9 mouse cellular contexts compared by ENCODE assay signal in the genomic region with DNA sequence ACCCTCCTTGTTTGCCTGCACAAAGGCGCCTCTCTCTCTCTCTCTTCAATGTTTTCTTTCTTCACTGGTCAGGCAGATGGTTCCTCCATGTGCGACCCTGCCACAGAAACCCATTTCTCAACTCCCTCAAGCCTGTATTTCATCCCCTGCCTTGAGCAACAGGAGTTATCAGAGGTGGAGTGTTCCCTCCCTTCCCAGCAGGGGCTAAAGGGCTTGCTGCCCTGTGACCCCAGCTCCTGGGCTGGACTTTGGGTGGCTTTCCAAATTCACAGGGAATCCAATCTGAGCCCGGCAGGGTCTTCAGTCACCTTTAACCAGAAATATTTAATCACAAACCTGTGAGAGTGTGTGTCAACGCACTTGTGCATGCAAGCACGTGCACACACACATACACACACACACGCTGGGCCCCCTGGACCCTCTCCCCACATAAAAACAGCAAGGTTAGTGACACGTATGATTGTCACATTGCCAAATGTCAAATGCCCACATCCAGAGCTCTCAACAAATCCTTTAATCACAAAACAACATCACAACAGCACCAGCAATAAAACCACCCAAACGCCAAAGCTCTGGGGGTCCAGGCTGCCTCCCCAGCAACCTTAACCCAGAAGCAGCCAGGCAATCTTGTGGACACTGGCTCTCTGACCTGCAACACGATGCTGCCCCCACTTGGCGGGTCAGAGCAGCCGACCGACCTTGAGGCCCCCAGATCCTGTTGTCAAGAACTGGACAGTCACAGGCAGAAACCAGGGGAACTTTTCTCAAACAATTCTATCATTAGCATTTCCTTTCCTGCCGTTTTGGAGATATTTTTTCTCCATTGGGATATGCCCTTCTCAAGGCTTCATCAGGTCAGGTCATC. TPM values are rescaled to one million over a fixed set of nuclear protein-coding genes. Genes with fewer than 3 reads are reported as not detected.
A peak's percentile ranks its signal among the peaks of the same experiment; 100 is the strongest.
DNase-seq lines count a peak whose midpoint lies in the region; ATAC-seq and TF ChIP-seq lines count a peak whose summit lies in the region.
"Had no signal": no experiment of that assay in that cellular context is flagged by ENCODE, and none has a peak within 500 bp of the region (broad histone marks: within the 10 kb centered on the region; RNA-seq: fewer than 3 reads in every experiment).

No protein-coding gene starts in this region.

- ATAC-seq in hindbrain, embryonic 11.5 days (ENCODE audit: low FRiP score): no peak
- ATAC-seq in hindbrain, embryonic 14.5 days (ENCODE audit: low FRiP score): no peak

- peak; percentile 32 for TF ChIP-seq CTCF in C2C12 (IDR thresholded peaks at IDR 0.05; ENCODE audit: control insufficient read depth, insufficient read depth, insufficient read length)
- TF ChIP-seq CTCF in liver, adult 2 months (IDR thresholded peaks at IDR 0.05; ENCODE audit: low read depth, low read length): peak; percentile 69

- H3ac ChIP-seq in C2C12 (ENCODE audit: control insufficient read depth, insufficient read length, low read depth): no peak overlapping the region

- 52% methylated on average over 13 of the region's 13 CpGs for WGBS in hindbrain, embryonic 11.5 days
- WGBS in hindbrain, embryonic 14.5 days: 56% methylated on average over 13 of the region's 13 CpGs
- 36% methylated on average over 13 of the region's 13 CpGs for WGBS in liver, adult 2 months

- H3K27ac ChIP-seq in hindbrain, embryonic 11.5 days (ENCODE audit: low read depth, low read length): peak overlapping the region; percentile 38; the same call in 1 of the 2 replicates
- H3K27ac ChIP-seq in hindbrain, embryonic 14.5 days: no peak overlapping the region
- no peak overlapping the region for H3K27ac ChIP-seq in liver, adult 2 months (replicated peaks; ENCODE audit: insufficient read depth, low read depth, low read length)

- DNase-seq in hindbrain, embryonic 11.5 days (ENCODE audit: low spot score): no peak
- DNase-seq in hindbrain, embryonic 14.5 days (ENCODE audit: low spot score): no peak
- peak; percentile 61 for DNase-seq in adrenal gland, postnatal 14 days
- DNase-seq in liver, adult 2 months (ENCODE audit: extremely low read depth, low read depth, low spot score): peak; percentile 5
- no peak for DNase-seq in urinary bladder, postnatal 14 days (ENCODE audit: low spot score)
- DNase-seq in T-cell, adult 2 months (ENCODE audit: low spot score): no peak
- DNase-seq in left cerebral cortex, postnatal 4 days: no peak

- H3K4me2 ChIP-seq in hindbrain, embryonic 11.5 days (replicated peaks; ENCODE audit: low read depth, low read length): no peak overlapping the region
- H3K4me2 ChIP-seq in hindbrain, embryonic 14.5 days (replicated peaks): no peak overlapping the region

- H3K79me2 ChIP-seq in C2C12 (ENCODE audit: control insufficient read depth, insufficient read depth): no peaks in the 10 kb centered on the region
- H3K79me2 ChIP-seq in liver, adult 2 months (ENCODE audit: control insufficient read depth, insufficient read depth, low read length): no peaks in the 10 kb centered on the region

- H3K9me3 ChIP-seq in hindbrain, embryonic 11.5 days (ENCODE audit: control insufficient read depth, low read length): peaks cover 3% of the 10 kb centered on the region; the same call in 1 of the 2 replicates
- no peaks in the 10 kb centered on the region for H3K9me3 ChIP-seq in hindbrain, embryonic 14.5 days (ENCODE audit: control insufficient read depth, low read length)

- H3K9ac ChIP-seq in hindbrain, embryonic 11.5 days (ENCODE audit: low read depth, low read length): no peak overlapping the region
- no peak overlapping the region for H3K9ac ChIP-seq in hindbrain, embryonic 14.5 days
- H3K9ac ChIP-seq in liver, adult 2 months (ENCODE audit: low read depth, low read length): no peak overlapping the region

- H3K4me1 ChIP-seq in hindbrain, embryonic 11.5 days (replicated peaks; ENCODE audit: control insufficient read depth, insufficient read depth, low read length): peaks cover 6% of the 10 kb centered on the region
- H3K4me1 ChIP-seq in hindbrain, embryonic 14.5 days (replicated peaks; ENCODE audit: control insufficient read depth, insufficient read depth, low read length): peaks cover 9% of the 10 kb centered on the region; the same call in 1 of the 2 replicates
- no peaks in the 10 kb centered on the region for H3K4me1 ChIP-seq in liver, adult 2 months (ENCODE audit: control insufficient read depth, insufficient read depth, low read length)

- no peaks in the 10 kb centered on the region for H3K79me3 ChIP-seq in C2C12 (ENCODE audit: low read depth)

- no peak overlapping the region for H3K4me3 ChIP-seq in hindbrain, embryonic 11.5 days (ENCODE audit: low read depth, low read length)
- no peak overlapping the region for H3K4me3 ChIP-seq in hindbrain, embryonic 14.5 days (replicated peaks; ENCODE audit: low read length)
- no peak overlapping the region for H3K4me3 ChIP-seq in C2C12 (ENCODE audit: insufficient read depth, poor library complexity, severe bottlenecking)
- H3K4me3 ChIP-seq in liver, adult 2 months (ENCODE audit: insufficient read depth, low read depth, low read length): no peak overlapping the region

- TF ChIP-seq POLR2A in liver, adult 2 months (IDR thresholded peaks at IDR 0.05; ENCODE audit: extremely low read depth, insufficient read depth, low read length): no peak

- intact Hi-C loops in left cerebral cortex, postnatal 4 days (cut with DNase I): no loop called here

- peaks cover 10% of the 10 kb centered on the region for H3K36me3 ChIP-seq in hindbrain, embryonic 11.5 days (ENCODE audit: control insufficient read depth, insufficient read depth, low read length)
- H3K36me3 ChIP-seq in hindbrain, embryonic 14.5 days (replicated peaks; ENCODE audit: control insufficient read depth, insufficient read depth): peaks cover 88% of the 10 kb centered on the region
- no peaks in the 10 kb centered on the region for H3K36me3 ChIP-seq in C2C12 (ENCODE audit: control insufficient read depth, insufficient read depth)
- no peaks in the 10 kb centered on the region for H3K36me3 ChIP-seq in liver, adult 2 months (ENCODE audit: control insufficient read depth, insufficient read depth, low read length)

- H3K27me3 ChIP-seq in hindbrain, embryonic 11.5 days (ENCODE audit: control insufficient read depth, insufficient read depth, low read length): no peaks in the 10 kb centered on the region; the same call in 1 of the 2 replicates
- H3K27me3 ChIP-seq in hindbrain, embryonic 14.5 days (ENCODE audit: control insufficient read depth, insufficient read depth, low read length): no peaks in the 10 kb centered on the region
- H3K27me3 ChIP-seq in C2C12 (ENCODE audit: control insufficient read depth, insufficient read depth, insufficient read length): peaks cover 46% of the 10 kb centered on the region
- H3K27me3 ChIP-seq in liver, adult 2 months (ENCODE audit: control insufficient read depth, insufficient read depth, low read length): no peaks in the 10 kb centered on the region

TF ChIP-seq in C2C12, 6 proteins besides CTCF, POLR2A, EP300 and RAD21:
- TF ChIP-seq MYOG (IDR thresholded peaks at IDR 0.05; ENCODE audit: control insufficient read depth, extremely low read depth, insufficient read length) (no peak), MYOD1 (IDR thresholded peaks at IDR 0.05; ENCODE audit: control insufficient read depth, insufficient read length, low read depth) (no peak)

RNA-seq across cellular contexts. Expression of a gene that starts 8.7 kb away (rescaled TPM):
- 0.50 and 0.85 TPM in 2 replicates for polyA plus RNA-seq in hindbrain, embryonic 11.5 days (2014; fragmentation: Nextera tagmentation; extraction: Ambion mirVana)
- polyA plus RNA-seq in hindbrain, embryonic 14.5 days (2014; fragmentation: Nextera tagmentation; extraction: Ambion mirVana): 1.4 and 1.8 TPM in 2 replicates
- polyA plus RNA-seq in C2C12 (2012; fragmentation: generic; extraction: Trizol): not detected
- total RNA-seq in adrenal gland, postnatal 14 days (2021): 4.4 and 4.5 TPM in 2 replicates
- total RNA-seq in liver, adult 2 months (2014; rRNA removed): not detected in 2 replicates
- polyA plus RNA-seq in liver, adult 2 months (2012; rRNA removed): not detected in 2 replicates
- total RNA-seq in left cerebral cortex, postnatal 4 days (2021): under 1 TPM in 1 of 2 experiments, not detected in 1; 0.34 TPM
- total RNA-seq: gastrocnemius, adult 8-10 months had no signal

Comparison
In these comparisons a context has a peak if more than half of its experiments do, and no peak if none do; other contexts are left out.
1. DNase-seq: peak in adrenal gland, postnatal 14 days (single experiment) and liver, adult 2 months (single experiment); none in hindbrain, embryonic 11.5 days (single experiment), hindbrain, embryonic 14.5 days (single experiment), urinary bladder, postnatal 14 days (single experiment), T-cell, adult 2 months (single experiment) and left cerebral cortex, postnatal 4 days (single experiment).